Mouse (Mus musculus) bone marrow, adult 2 months (tissue): Measurements from ENCODE around the gene 4931428F04Rik.
A peak's percentile ranks its signal among the peaks of the same experiment; 100 is the strongest.

Experiments
- CTCF ChIP-seq: fragments of 200-500 bp; IDR thresholded peaks from 2 replicates; pipeline ENCODE4 v1.5.1; 2011; ENCODE audit warnings: low read length, control low read depth; ENCODE audit not compliant: control insufficient read depth, insufficient read depth
- POLR2A ChIP-seq: fragments of 200-500 bp; IDR thresholded peaks from 2 replicates; pipeline ENCODE4 v1.6.1; 2011; ENCODE audit warnings: low read depth, mild to moderate bottlenecking, control low read depth, low read length, borderline replicate concordance; ENCODE audit not compliant: control insufficient read depth

DNA sequence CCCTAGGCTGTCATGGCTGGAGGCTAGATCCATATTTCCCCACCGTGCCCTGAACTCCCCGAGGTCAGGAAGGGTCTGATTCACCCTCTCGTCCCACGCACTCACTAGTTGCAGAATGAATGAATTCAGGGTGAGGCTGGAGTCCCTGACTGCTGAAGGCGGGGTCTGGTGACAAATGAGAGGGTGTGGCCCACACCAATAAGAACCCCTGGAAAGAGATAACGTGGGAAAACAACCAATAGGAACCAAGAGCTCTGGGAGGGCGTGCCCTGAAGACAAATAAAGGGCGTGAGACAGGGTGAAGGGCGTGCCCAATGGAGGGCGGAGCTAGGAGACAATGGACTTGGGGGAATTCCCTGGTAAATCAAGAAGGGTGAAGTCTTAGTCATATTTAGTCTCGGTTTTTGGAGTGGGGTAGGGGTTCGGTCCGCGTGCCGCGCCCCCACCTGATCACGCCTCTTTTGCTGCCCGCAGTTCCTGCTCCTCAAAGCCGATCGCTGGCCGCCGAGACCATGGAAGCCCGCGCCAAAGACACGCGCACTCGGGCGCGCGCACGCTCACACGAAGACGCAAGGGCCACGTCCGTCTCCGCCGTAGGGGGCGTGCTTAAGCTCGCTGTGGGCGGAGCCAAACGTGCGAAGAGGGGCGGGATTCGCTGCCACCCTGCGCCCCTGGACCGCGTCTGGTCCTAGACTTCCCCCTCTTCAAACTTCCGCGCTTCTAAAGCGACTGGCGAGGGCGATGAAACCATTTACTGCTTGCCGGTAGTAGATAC, 519 bp downstream of the 4931428F04Rik start:
- TF ChIP-seq POLR2A (peak; percentile 66; the same call in 1 of the 2 replicates), CTCF (peak; percentile 18; the same call in 1 of the 2 replicates)
